Mouse (Mus musculus): Measurements from ENCODE around the gene Lefty1.

DNA sequence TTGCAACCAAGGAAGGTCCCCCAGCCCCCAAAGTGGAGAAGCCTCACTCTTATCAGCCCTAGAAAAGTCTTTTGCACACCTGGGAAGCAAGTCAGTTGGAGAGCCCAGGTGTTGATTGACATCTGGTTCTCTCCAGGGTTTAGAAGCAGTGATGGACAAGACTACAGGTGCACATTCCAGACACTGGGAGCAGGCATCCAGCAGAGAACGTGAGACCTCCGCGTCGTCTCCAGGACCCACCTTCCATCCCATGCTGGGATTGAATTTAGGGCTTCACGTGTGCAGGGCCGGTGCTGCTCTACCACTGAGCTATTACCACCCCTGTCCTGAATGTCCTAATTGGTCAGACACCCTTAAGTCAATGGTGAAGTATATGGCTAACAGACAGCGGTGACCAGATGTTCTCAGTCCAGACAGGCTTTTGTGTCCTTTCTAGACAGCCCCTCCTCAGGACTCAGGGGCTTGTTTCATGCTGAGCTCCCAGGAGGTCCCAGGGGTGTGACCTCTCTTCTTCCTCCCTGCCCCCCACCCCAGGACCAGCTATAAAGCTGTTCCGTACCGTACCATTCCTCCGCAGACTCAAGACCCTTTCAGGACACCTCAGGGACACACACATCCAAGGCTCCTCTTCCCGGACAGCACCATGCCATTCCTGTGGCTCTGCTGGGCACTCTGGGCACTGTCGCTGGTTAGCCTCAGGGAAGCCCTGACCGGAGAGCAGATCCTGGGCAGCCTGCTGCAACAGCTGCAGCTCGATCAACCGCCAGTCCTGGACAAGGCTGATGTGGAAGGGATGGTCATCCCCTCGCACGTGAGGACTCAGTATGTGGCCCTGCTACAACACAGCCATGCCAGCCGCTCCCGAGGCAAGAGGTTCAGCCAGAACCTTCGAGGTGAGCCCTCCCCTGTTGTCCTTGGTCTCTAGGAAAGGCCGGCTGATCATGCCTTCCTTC, at the start of gene Lefty1:
- TF ChIP-seq EP300 (optimal IDR thresholded peaks at IDR 0.05) (no peak), CTCF (IDR thresholded peaks at IDR 0.05; ENCODE audit: low read depth) (peak; percentile 23; the same call in 1 of the 2 replicates)
